Mouse (Mus musculus) neural tube, postnatal 0 days (tissue): ENCODE results near the gene Zfyve19. TPM values are rescaled to one million over a fixed set of nuclear protein-coding genes. Genes with fewer than 3 reads are reported as not detected.

Experiments
- polyA plus RNA-seq: library from polyadenylated mRNA; unstranded; fragments of >200 nt; fragmentation: Nextera tagmentation; extraction: Ambion mirVana; gene quantifications from 2 replicates; pipeline ENCODE4 v1.2.1, GENCODE M21; 2015

The Zfyve19 gene
- 50.5 and 60.4 TPM in 2 replicates for polyA plus RNA-seq

DNA sequence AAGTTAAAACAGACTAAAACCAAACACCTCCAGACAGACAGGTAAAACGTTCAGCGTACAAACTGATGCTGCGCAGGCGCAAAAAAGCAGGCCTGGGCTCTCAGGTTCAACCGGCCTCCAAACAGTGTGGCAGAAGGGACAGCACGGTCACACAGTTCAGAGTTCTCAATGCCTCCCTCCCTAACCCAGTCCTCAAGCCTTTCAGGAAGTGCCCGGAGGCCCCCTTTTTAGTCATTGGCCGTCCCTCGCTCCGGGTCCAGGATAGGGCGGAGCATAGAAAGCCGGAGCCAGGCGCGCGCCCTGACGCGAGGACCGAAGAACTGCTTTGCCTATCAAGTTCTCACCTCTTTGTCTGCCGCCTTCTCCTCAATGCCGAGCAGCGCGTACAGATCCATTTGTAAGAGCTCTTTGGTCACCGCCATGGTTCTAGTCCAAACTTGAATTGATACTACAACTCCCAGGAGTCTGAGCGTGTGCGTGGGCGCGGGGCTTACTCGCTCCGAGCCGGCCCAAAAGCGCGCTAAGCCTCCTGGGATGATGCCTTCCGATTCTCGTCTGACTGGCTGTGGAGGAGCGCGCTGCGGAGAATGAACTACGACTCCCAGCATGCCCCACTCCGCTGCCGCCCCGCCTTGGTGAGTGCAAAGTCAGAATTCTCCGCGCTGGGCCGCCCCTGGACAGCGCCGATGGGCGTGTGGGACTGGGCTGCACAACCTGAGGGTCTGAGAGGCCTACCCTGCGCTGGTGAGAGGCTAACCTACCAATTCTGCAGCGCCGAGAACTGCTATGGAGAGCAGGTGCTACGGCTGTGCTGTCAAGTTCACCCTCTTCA, at the start of gene Zfyve19, which contains the start of gene Dnajc17:
Gene Zfyve19 (plus strand): TSS at position 274 of the 832 bp plus-strand sequence.
Gene Dnajc17 (minus strand): TSS at position 452 of the 832 bp plus-strand sequence.

DNA sequence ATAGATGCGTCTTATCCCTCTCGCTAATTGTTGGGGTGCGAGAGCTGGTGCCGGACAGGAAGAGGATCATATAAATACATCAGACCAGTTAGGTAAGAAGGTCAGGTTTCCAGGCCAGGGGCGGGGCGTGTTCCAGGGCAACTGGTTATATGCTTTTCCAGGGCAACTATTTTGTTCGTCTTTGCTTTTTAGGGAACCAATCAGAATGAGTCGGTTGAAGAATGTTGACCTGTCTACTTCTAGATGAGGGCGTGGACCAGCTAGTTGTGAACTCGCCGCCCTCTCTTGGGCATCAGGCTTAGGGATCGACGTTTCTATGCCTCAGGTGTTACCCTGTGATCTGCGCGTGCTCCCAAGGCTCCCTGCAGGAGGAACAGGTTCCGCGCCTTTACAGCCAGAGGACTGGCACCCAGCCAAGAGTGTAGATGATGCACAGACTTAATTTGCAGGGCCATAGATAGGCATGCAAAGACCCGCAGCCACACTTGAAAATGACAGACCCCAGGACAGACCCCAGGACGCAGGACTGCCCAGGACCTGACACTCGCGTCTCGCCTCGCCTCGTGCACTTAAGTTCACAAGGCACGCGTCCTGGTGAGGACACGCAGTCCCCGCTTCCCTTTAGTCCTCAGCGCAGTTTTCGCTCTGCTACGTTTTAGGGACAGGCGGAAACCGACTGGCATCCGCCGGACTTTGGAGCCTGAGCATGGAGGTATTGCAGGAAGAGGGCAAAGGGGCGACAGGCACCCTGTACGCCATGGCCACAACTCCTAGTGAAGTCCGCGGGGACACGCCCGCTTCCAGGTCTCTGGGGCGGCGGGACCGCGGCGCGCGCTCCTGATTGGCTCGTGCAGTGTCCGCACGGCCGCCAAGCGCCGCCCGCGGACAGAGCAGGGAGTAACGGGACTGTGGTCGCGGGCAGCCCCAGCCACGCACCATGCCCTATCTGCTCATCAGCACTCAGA, 41.2 kb upstream of the Zfyve19 start, which contains the start of gene Gchfr:
Gene Gchfr (plus strand): TSS at position 873 of the 965 bp plus-strand sequence.

GRCm38 (mm10) chr2:119173991-119174651, 34.3 kb upstream of the Zfyve19 start, which contains the start of gene Gm14137:
Gm14137 (plus strand) TSS chr2:119174509.

DNA sequence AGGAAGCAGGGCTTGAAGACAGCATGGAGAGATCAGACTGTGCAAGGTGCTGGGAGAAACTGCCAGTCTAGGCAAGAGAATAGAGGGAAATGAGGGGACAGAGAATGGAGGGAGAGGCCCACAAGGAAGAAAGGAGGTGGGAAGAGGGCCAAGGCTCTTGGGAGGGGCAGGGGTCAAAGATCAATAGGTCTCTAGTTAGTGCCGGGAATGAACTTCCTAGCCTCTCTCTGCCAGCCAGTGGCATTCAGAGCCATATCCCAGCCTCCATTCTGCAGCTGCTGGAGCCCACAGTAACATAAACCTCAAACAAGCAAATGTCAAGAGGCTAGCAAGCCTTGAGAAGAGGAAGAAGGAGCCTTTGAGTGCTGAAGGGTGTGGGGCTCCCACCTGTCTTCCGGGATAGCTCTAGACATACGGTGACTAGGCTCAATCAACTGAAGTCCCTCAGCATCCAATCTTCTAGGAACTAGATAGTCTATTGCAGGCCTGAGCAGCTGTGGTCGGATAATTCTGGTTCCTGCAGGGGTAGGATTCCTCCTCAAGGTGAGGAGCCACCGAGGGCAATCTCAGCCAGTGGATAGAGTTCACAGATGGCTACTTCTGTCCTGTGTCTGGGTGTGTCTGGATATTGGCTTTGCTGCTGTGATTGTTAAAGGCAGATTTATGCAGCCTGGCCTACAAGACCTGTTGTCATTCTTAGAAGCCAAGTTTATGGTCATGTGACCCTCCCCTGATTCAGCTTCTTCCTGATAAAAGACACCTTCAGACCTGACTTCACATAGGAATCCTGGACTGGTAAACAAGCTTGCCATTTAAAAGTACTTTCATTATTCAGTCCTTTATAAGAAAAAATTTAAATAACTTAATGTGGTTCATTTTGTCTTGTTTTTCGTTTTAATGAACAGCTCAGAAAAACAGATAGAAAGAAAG, 21.6 kb downstream of the Zfyve19 start, which contains the start of gene Ppp1r14d:
Gene Ppp1r14d (minus strand): TSS at position 132 of the 930 bp plus-strand sequence.

GRCm38 (mm10) chr2:119237210-119237870, 28.9 kb downstream of the Zfyve19 start, which contains the start of gene Spint1:
Spint1 (plus strand) TSS chr2:119237362.

Other genes with a start within 250 kb of the Zfyve19 start
- gene Ccdc32, start 179.2 kb upstream of the Zfyve19 start, polyA plus RNA-seq = 46.5 and 49.0 TPM in 2 replicates
- gene Rpusd2, start 173.8 kb upstream of the Zfyve19 start, polyA plus RNA-seq = 3.4 and 4.1 TPM in 2 replicates
- gene Knl1, start 161.5 kb upstream of the Zfyve19 start, polyA plus RNA-seq = 3.9 and 4.6 TPM in 2 replicates
- 4.9 and 5.0 TPM in 2 replicates for gene Rad51, start 95.8 kb upstream of the Zfyve19 start, polyA plus RNA-seq
- gene Rmdn3, start 51.6 kb upstream of the Zfyve19 start, polyA plus RNA-seq = 37.5 and 40.3 TPM in 2 replicates
- 5.1 and 5.2 TPM in 2 replicates for gene Gchfr, start 40.8 kb upstream of the Zfyve19 start, polyA plus RNA-seq
- gene Gm14137, start 34.1 kb upstream of the Zfyve19 start, polyA plus RNA-seq = 0.32 and 0.74 TPM in 2 replicates
- 18.1 and 21.3 TPM in 2 replicates for gene Dnajc17, start 178 bp downstream of the Zfyve19 start, polyA plus RNA-seq
- gene Ppp1r14d, start 21.3 kb downstream of the Zfyve19 start, polyA plus RNA-seq = not detected in 2 replicates
- 0.68 and 0.87 TPM in 2 replicates for gene Spint1, start 28.7 kb downstream of the Zfyve19 start, polyA plus RNA-seq
- gene Rhov, start 62.7 kb downstream of the Zfyve19 start, polyA plus RNA-seq = 48.6 and 49.2 TPM in 2 replicates
- 17.6 and 19.3 TPM in 2 replicates for gene Vps18, start 80.1 kb downstream of the Zfyve19 start, polyA plus RNA-seq
- gene Dll4, start 117.2 kb downstream of the Zfyve19 start, polyA plus RNA-seq = 1.8 and 3.0 TPM in 2 replicates
- 15.1 and 16.3 TPM in 2 replicates for gene Chac1, start 142.6 kb downstream of the Zfyve19 start, polyA plus RNA-seq